Mouse (Mus musculus): ENCODE data around the gene 5330417H12Rik. TPM values are rescaled to one million over a fixed set of nuclear protein-coding genes. Genes with fewer than 3 reads are reported as not detected.
A peak's percentile ranks its signal among the peaks of the same experiment; 100 is the strongest.

5330417H12Rik gene
- not detected in 2 replicates for polyA plus RNA-seq (2015; fragmentation: Nextera tagmentation; extraction: Ambion mirVana)

DNA sequence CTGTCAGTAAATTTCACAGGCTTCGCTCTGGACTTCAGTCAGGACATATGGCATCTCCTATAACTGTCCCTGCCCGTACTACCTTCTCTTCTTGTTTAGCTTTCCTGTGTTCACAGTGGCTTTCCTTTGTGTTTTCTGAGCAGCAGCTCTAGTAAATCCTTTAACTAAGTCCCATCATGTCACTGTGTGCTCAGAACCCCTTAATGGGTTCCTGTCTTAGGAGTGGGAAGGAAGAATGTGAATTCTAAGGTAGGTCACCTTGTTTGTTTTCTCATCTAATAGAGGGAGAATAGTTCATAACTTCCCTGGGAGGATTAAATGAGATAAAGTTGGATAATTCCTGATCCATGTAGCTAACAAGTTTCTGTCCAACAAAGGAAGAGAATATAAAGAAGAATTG, at the start of gene 5330417H12Rik:
Gene 5330417H12Rik, minus strand, starts transcription at position 101 of the 400 bp plus-strand sequence.
- Histone ChIP-seq H3K4me3 (ENCODE audit: low read length) (no peak within 1 kb of the TSS), H3K27me3 (ENCODE audit: control insufficient read depth, insufficient read depth, low read length) (no peaks in the 10 kb centered on the region), H3K36me3 (ENCODE audit: control insufficient read depth, insufficient read depth) (no peaks in the 10 kb centered on the region), H3K4me1 (ENCODE audit: control insufficient read depth, insufficient read depth, low read length) (no peaks in the 10 kb centered on the region), H3K4me2 (ENCODE audit: low read depth, low read length) (no peak within 1 kb of the TSS), H3K9me3 (replicated peaks; ENCODE audit: control insufficient read depth, low read length) (no peaks in the 10 kb centered on the region), H3K27ac (ENCODE audit: low read length) (no peak within 1 kb of the TSS), H3K9ac (ENCODE audit: low read length) (no peak within 1 kb of the TSS)
- ATAC-seq (replicated peaks; ENCODE audit: extremely low read depth, insufficient read depth, low FRiP score) = no peak
- 74% methylated on average over 2 of the region's 2 CpGs for WGBS

DNA sequence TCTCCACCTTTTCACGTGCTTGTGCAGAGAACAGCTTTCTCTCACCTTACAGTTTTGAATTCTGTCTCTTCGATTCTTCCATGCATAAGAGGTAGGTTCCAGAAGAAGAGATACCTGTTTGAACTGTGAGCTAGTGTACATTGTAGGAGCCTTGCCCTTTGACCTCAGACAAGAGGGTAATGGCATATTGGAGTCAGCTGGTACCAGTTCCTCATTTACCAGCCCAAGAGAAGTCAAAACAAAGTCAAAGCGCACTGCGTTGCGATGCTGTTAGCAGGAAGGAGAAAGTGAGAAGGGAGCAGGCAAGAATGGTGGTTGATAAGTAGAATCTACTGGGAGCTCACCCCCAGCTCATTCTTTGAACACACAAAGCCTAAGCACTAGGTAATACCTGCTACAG, 43.6 kb upstream of the 5330417H12Rik start:
- Histone ChIP-seq H3K4me2 (ENCODE audit: low read depth, low read length) (no peak overlapping the region), H3K9ac (ENCODE audit: low read length) (no peak overlapping the region), H3K4me3 (ENCODE audit: low read length) (no peak overlapping the region), H3K27me3 (ENCODE audit: control insufficient read depth, insufficient read depth, low read length) (no peaks in the 10 kb centered on the region), H3K27ac (ENCODE audit: low read length) (no peak overlapping the region), H3K36me3 (ENCODE audit: control insufficient read depth, insufficient read depth) (no peaks in the 10 kb centered on the region), H3K9me3 (replicated peaks; ENCODE audit: control insufficient read depth, low read length) (no peaks in the 10 kb centered on the region), H3K4me1 (ENCODE audit: control insufficient read depth, insufficient read depth, low read length) (peaks cover 34% of the 10 kb centered on the region)
- WGBS = 86% methylated on average over 5 of the region's 5 CpGs
- no peak for ATAC-seq (replicated peaks; ENCODE audit: extremely low read depth, insufficient read depth, low FRiP score)

DNA sequence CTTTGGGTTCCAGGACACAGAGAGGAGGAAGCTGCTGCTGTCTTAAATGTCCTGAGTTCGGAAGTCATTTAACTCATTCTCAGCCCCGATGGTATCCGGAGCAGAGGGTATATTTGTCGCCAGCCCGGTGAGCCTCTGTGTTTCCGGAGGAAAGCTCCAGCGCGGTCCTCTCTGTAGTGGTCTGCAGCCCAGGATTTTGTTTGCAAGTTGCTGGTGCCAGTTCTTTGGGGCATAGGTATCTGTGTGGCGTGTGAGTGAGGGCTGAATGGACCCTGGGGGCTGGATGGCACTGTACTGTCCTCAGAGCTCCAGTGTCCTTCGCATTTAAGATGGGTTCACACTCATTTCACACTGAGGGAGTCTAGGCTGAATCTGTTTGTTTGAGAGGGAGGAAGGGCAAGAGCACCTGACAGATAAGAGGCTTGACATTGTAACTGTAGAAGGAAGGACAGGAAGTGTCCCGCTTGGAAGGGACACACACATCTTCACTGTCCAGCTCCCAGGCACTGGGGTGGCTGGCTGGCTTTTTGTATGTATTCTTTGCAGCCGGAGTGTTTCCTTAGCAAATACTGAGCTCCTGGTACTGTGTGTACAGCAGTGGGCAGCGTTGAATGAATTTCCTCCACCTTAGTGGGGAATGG, 41.4 kb upstream of the 5330417H12Rik start:
- Histone ChIP-seq H3K9me3 (replicated peaks; ENCODE audit: control insufficient read depth, low read length) (no peaks in the 10 kb centered on the region), H3K27me3 (ENCODE audit: control insufficient read depth, insufficient read depth, low read length) (no peaks in the 10 kb centered on the region), H3K27ac (ENCODE audit: low read length) (peak overlapping the region; percentile 87), H3K4me1 (ENCODE audit: control insufficient read depth, insufficient read depth, low read length) (peaks cover 36% of the 10 kb centered on the region), H3K9ac (ENCODE audit: low read length) (peak overlapping the region; percentile 80), H3K36me3 (ENCODE audit: control insufficient read depth, insufficient read depth) (no peaks in the 10 kb centered on the region), H3K4me2 (ENCODE audit: low read depth, low read length) (peak overlapping the region; percentile 71), H3K4me3 (ENCODE audit: low read length) (peak overlapping the region; percentile 50)
- WGBS = 15% methylated on average over 13 of the region's 13 CpGs
- ATAC-seq (replicated peaks; ENCODE audit: extremely low read depth, insufficient read depth, low FRiP score) = peak; percentile 56

DNA sequence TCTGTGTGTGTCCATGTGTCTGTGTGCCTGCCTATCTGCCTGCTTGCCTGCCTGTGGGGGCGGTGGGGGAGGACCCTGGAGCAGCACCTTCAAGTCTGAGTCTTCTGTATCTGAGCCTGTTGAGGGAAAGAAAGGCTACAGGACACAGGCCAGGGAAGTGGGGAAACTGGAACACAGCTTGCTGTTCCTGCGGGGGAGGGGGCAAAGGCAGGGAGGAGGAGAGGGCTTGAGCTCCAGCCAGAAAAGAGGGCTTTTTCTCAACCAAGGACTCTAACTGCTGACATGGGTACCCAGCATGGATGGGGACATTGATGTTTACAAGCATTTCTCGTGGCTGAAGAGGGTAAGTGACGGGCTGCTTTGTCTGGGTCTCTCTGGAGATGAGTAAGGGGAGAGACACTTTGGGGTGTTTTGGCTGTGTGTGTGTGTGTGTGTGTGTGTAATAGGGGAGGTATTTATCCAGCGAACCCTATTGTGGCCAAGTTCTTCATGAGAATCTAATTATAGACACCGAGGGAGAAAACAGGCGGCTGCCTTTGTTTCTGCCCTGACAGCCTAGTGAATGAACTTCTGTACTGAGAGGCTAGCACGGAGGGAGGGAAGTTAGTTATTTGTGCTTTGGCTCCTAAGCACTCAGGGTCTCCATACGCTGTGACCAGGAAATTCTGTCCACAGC, 40.8 kb upstream of the 5330417H12Rik start:
- Histone ChIP-seq H3K4me3 (ENCODE audit: low read length) (peak overlapping the region; percentile 50), H3K4me1 (ENCODE audit: control insufficient read depth, insufficient read depth, low read length) (peaks cover 36% of the 10 kb centered on the region), H3K27me3 (ENCODE audit: control insufficient read depth, insufficient read depth, low read length) (no peaks in the 10 kb centered on the region), H3K27ac (ENCODE audit: low read length) (peak overlapping the region; percentile 87), H3K36me3 (ENCODE audit: control insufficient read depth, insufficient read depth) (no peaks in the 10 kb centered on the region), H3K9me3 (replicated peaks; ENCODE audit: control insufficient read depth, low read length) (no peaks in the 10 kb centered on the region), H3K4me2 (ENCODE audit: low read depth, low read length) (peak overlapping the region; percentile 71), H3K9ac (ENCODE audit: low read length) (peak overlapping the region; percentile 80)
- WGBS = 5% methylated on average over 9 of the region's 9 CpGs
- peak; percentile 35 for ATAC-seq (replicated peaks; ENCODE audit: extremely low read depth, insufficient read depth, low FRiP score)

DNA sequence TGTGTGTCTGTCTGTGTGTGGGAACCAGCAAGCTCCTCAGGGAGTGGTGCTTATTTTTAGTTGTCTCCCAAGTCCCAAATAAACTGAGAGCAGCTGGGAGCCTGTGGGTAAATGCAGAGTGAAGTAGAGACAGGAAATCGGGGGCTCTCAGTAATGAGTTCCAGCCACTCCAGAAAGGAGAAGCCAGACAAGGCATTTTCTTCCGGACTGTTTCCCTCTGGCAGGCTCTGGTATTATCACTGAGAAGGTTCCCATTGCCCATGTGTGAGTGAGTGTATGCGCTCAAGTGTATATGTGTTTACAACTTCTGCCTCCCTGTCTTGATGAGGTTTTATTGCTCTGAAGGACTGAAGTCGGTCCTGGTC, 40.2 kb upstream of the 5330417H12Rik start:
- peaks cover 36% of the 10 kb centered on the region for H3K4me1 ChIP-seq (ENCODE audit: control insufficient read depth, insufficient read depth, low read length)
- H3K27ac ChIP-seq (ENCODE audit: low read length) = peak overlapping the region; percentile 87
- WGBS = 12% methylated on average over 4 of the region's 4 CpGs
- no peaks in the 10 kb centered on the region for H3K36me3 ChIP-seq (ENCODE audit: control insufficient read depth, insufficient read depth)
- H3K9me3 ChIP-seq (replicated peaks; ENCODE audit: control insufficient read depth, low read length) = no peaks in the 10 kb centered on the region
- H3K4me3 ChIP-seq (ENCODE audit: low read length) = peak overlapping the region; percentile 50
- ATAC-seq (replicated peaks; ENCODE audit: extremely low read depth, insufficient read depth, low FRiP score) = no peak
- peak overlapping the region; percentile 71 for H3K4me2 ChIP-seq (ENCODE audit: low read depth, low read length)
- H3K9ac ChIP-seq (ENCODE audit: low read length) = peak overlapping the region; percentile 80
- no peaks in the 10 kb centered on the region for H3K27me3 ChIP-seq (ENCODE audit: control insufficient read depth, insufficient read depth, low read length)

DNA sequence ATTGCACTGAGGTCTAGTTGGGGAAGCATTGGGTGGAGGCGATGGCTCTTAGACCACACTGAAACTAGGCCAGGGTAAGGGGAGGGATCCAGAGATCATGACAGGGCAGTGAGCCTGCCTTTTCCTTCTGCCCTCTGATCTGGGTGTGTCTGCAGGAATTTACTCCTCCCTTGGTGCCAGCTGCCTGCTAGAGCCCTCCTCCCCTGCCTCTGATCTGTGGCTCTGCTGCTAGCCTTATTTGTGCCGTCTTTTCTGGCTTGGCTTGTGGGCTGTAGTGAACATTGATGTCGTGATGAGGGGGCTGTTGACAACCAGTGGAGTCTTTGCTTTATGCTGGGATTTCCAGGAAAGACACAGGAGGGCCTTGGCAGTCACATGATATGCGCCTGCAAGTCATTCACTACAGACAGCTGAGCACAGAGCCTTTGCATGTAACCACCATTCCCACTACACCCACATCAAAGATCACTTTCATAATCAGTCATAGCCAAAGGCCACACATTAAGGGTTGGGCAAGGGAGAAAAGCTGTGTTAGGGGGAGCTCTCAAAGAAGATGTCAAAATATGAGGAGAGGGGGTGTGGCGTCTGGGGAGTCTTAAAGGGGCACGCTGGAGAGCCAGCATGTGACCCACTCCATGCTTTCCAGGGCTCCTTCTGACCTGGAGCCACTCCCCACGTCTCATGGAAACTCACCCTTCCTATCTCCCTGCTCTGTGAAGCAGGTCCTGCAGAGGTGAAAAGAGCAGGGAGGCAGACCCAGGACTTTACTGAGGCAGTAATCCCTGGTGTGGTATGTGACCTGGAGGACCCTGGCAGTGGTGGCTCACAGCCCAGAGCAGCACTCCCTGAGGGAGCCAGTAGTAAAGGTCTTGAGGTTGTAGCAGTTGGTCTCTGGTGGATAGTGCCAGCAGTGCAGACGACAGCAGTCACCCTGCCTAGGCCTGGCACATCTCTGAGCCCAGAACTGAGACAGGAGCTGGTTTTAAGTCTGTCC, 39.4 kb upstream of the 5330417H12Rik start:
- Histone ChIP-seq H3K36me3 (ENCODE audit: control insufficient read depth, insufficient read depth) (no peaks in the 10 kb centered on the region), H3K27me3 (ENCODE audit: control insufficient read depth, insufficient read depth, low read length) (no peaks in the 10 kb centered on the region), H3K4me3 (ENCODE audit: low read length) (no peak overlapping the region; the same call in 1 of the 2 replicates), H3K4me1 (ENCODE audit: control insufficient read depth, insufficient read depth, low read length) (peaks cover 36% of the 10 kb centered on the region), H3K9ac (ENCODE audit: low read length) (peak overlapping the region; percentile 80), H3K27ac (ENCODE audit: low read length) (peak overlapping the region; percentile 87), H3K4me2 (ENCODE audit: low read depth, low read length) (peak overlapping the region; percentile 71), H3K9me3 (replicated peaks; ENCODE audit: control insufficient read depth, low read length) (no peaks in the 10 kb centered on the region)
- peak; percentile 46 for ATAC-seq (replicated peaks; ENCODE audit: extremely low read depth, insufficient read depth, low FRiP score)
- 32% methylated on average over 8 of the region's 8 CpGs for WGBS

DNA sequence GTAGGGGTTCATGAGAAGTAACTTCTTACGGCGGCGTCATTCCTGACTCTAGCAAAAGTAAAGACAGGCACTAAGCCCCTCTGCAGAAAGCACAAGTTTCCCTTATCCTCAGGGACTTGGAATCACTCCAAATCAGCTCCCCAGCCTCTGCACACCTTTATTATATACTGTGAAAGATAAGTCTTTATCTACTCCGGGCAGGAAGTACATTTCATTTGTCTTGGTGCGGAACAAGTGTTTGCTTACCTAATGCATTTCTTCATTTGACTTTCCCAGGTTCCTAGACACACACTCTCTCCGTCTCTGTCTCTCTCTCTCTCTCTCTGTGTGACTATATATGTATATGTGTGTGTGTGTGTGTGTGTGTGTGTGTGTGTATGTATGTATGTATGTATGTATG, 38.7 kb upstream of the 5330417H12Rik start:
- H3K4me2 ChIP-seq (ENCODE audit: low read depth, low read length) = no peak overlapping the region
- H3K4me1 ChIP-seq (ENCODE audit: control insufficient read depth, insufficient read depth, low read length) = peaks cover 36% of the 10 kb centered on the region
- WGBS = 56% methylated on average over 6 of the region's 6 CpGs
- no peak overlapping the region for H3K4me3 ChIP-seq (ENCODE audit: low read length)
- H3K36me3 ChIP-seq (ENCODE audit: control insufficient read depth, insufficient read depth) = no peaks in the 10 kb centered on the region
- H3K9me3 ChIP-seq (replicated peaks; ENCODE audit: control insufficient read depth, low read length) = no peaks in the 10 kb centered on the region
- H3K9ac ChIP-seq (ENCODE audit: low read length) = no peak overlapping the region
- H3K27me3 ChIP-seq (ENCODE audit: control insufficient read depth, insufficient read depth, low read length) = no peaks in the 10 kb centered on the region
- ATAC-seq (replicated peaks; ENCODE audit: extremely low read depth, insufficient read depth, low FRiP score) = no peak
- H3K27ac ChIP-seq (ENCODE audit: low read length) = no peak overlapping the region

DNA sequence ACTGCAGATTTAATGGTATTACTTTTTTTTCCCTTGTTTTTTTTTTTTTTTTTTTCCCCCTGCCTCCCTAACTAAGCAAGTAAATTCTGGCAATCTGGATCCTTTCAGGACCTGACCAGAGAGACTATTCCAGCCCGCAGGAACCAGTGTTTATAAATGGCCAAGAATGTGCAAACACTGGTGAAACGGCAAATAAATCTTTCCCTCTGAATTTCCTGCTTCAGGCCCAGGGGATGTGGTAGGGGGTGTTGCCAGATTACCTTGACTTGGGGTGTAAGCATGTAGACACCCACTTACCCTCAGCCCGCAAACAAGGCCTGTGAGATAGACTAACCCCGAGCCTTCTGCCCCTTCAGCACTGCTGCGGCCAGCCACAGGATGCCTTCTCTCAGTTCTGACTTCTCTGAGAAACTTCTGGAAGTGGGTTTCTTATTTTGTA, 36.9 kb upstream of the 5330417H12Rik start:
- WGBS = 74% methylated on average over 5 of the region's 5 CpGs
- Histone ChIP-seq H3K4me1 (ENCODE audit: control insufficient read depth, insufficient read depth, low read length) (peaks cover 31% of the 10 kb centered on the region), H3K4me3 (ENCODE audit: low read length) (no peak overlapping the region), H3K9me3 (replicated peaks; ENCODE audit: control insufficient read depth, low read length) (no peaks in the 10 kb centered on the region), H3K36me3 (ENCODE audit: control insufficient read depth, insufficient read depth) (no peaks in the 10 kb centered on the region), H3K27ac (ENCODE audit: low read length) (no peak overlapping the region), H3K9ac (ENCODE audit: low read length) (no peak overlapping the region), H3K27me3 (ENCODE audit: control insufficient read depth, insufficient read depth, low read length) (no peaks in the 10 kb centered on the region), H3K4me2 (ENCODE audit: low read depth, low read length) (no peak overlapping the region)
- no peak for ATAC-seq (replicated peaks; ENCODE audit: extremely low read depth, insufficient read depth, low FRiP score)
